Mouse (Mus musculus): Measurements from ENCODE around the gene Fgfr2. TPM values are rescaled to one million over a fixed set of nuclear protein-coding genes. Genes with fewer than 3 reads are reported as not detected.
A peak's percentile ranks its signal among the peaks of the same experiment; 100 is the strongest.

Gene Fgfr2
- polyA plus RNA-seq, 1 experiment: 1.7 TPM

DNA sequence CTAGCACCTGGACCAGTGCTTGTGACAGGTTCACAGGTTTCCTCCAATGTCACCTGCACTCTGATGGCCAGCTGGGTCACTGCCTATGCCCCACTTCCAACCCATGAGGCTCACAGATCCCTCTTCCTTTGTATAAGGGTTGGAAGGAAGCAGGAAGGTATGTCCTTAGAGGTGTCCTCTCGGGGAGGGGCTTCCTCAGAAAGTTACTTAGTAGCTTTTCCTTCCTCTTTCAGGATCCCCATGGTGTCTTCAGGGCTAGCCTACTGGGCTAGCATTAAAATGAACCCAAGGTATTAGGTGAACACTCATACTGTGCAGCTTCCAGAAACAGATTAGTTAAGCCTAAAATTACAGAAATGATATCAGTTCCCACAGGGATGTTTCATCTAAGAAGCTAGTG is 790.1 kb downstream of the Fgfr2 start:
- no peaks in the 10 kb centered on the region for H3K79me3 ChIP-seq (ENCODE audit: low read depth)
- H3K27me3 ChIP-seq (ENCODE audit: control insufficient read depth, insufficient read depth, insufficient read length): no peaks in the 10 kb centered on the region
- no peak overlapping the region for H3K4me3 ChIP-seq (ENCODE audit: insufficient read depth, poor library complexity, severe bottlenecking)
- no peaks in the 10 kb centered on the region for H3K36me3 ChIP-seq (ENCODE audit: control insufficient read depth, insufficient read depth)
- H3ac ChIP-seq (ENCODE audit: control insufficient read depth, insufficient read length, low read depth): no peak overlapping the region
- TF ChIP-seq MYOD1 (IDR thresholded peaks at IDR 0.05; ENCODE audit: control insufficient read depth, insufficient read length, low read depth) (no peak), MYOG (IDR thresholded peaks at IDR 0.05; ENCODE audit: control insufficient read depth, extremely low read depth, insufficient read length) (no peak), CEBPB (IDR thresholded peaks at IDR 0.05; ENCODE audit: low read depth) (no peak)
- no peaks in the 10 kb centered on the region for H3K79me2 ChIP-seq (ENCODE audit: control insufficient read depth, insufficient read depth)

DNA sequence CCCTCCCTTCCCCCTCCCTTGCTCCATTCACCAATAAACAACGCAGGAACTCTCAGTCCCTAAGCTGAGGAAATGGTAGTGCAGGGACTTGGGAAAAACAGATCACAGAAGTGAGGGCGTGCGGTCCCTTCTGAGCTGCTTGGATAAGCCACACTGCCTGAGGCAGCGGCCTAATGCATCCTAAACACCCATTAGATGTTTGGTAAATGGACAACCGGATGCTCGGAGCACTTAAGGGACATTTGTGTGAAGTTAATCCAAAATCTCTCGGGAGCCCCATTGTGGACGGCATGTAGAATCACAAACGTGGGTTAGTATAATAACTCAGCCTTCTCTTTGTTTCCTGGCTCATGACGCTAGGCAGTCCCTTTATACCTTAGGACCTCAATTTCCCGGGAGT is 791.0 kb downstream of the Fgfr2 start:
- H3K36me3 ChIP-seq (ENCODE audit: control insufficient read depth, insufficient read depth): no peaks in the 10 kb centered on the region
- no peak overlapping the region for H3ac ChIP-seq (ENCODE audit: control insufficient read depth, insufficient read length, low read depth)
- TF ChIP-seq MYOD1 (IDR thresholded peaks at IDR 0.05; ENCODE audit: control insufficient read depth, insufficient read length, low read depth) (no peak), USF1 (IDR thresholded peaks at IDR 0.05; ENCODE audit: low read depth) (no peak), CEBPB (IDR thresholded peaks at IDR 0.05; ENCODE audit: low read depth) (no peak), CTCF (IDR thresholded peaks at IDR 0.05; ENCODE audit: control insufficient read depth, insufficient read depth, insufficient read length) (no peak), MAX (IDR thresholded peaks at IDR 0.05) (no peak), FOSL1 (IDR thresholded peaks at IDR 0.05; ENCODE audit: insufficient read depth, low read length, poor library complexity, severe bottlenecking) (no peak), MYOG (IDR thresholded peaks at IDR 0.05; ENCODE audit: control insufficient read depth, extremely low read depth, insufficient read length) (no peak)

DNA sequence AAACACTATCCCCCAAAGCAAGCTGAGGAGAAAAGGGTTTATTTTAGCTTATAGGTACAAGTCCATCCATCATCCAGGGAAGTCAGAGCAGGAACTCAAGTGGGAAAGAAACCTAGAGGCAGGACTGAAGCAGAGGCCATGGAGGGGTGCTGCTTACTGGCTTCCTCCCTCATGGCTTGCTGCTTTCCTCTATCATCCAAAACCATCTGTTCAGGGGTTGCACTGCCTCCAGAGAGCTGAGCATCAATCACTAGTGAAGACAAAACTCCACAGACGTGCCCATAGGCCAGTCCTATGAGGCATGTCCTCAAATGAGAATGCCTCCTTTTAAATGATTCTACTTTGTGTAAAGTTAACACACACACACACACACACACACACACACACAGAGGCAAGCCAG is 793.0 kb downstream of the Fgfr2 start:
- Histone ChIP-seq H3ac (ENCODE audit: control insufficient read depth, insufficient read length, low read depth) (no peak overlapping the region), H3K79me2 (ENCODE audit: control insufficient read depth, insufficient read depth) (no peaks in the 10 kb centered on the region), H3K79me3 (ENCODE audit: low read depth) (no peaks in the 10 kb centered on the region), H3K27me3 (ENCODE audit: control insufficient read depth, insufficient read depth, insufficient read length) (no peaks in the 10 kb centered on the region), H3K4me3 (ENCODE audit: insufficient read depth, poor library complexity, severe bottlenecking) (no peak overlapping the region), H3K36me3 (ENCODE audit: control insufficient read depth, insufficient read depth) (no peaks in the 10 kb centered on the region)
- TF ChIP-seq CTCF (IDR thresholded peaks at IDR 0.05; ENCODE audit: control insufficient read depth, insufficient read depth, insufficient read length) (no peak), CEBPB (IDR thresholded peaks at IDR 0.05; ENCODE audit: low read depth) (no peak), MAX (IDR thresholded peaks at IDR 0.05) (no peak), USF1 (IDR thresholded peaks at IDR 0.05; ENCODE audit: low read depth) (no peak), FOSL1 (IDR thresholded peaks at IDR 0.05; ENCODE audit: insufficient read depth, low read length, poor library complexity, severe bottlenecking) (no peak), MYOD1 (IDR thresholded peaks at IDR 0.05; ENCODE audit: control insufficient read depth, insufficient read length, low read depth) (no peak), MYOG (IDR thresholded peaks at IDR 0.05; ENCODE audit: control insufficient read depth, extremely low read depth, insufficient read length) (no peak)

More for the DNA sequence above, 791.0 kb downstream of the Fgfr2 start:
- Histone ChIP-seq H3K4me3 (ENCODE audit: insufficient read depth, poor library complexity, severe bottlenecking) (no peak overlapping the region), H3K27me3 (ENCODE audit: control insufficient read depth, insufficient read depth, insufficient read length) (no peaks in the 10 kb centered on the region), H3K79me2 (ENCODE audit: control insufficient read depth, insufficient read depth) (no peaks in the 10 kb centered on the region), H3K79me3 (ENCODE audit: low read depth) (no peaks in the 10 kb centered on the region)

DNA sequence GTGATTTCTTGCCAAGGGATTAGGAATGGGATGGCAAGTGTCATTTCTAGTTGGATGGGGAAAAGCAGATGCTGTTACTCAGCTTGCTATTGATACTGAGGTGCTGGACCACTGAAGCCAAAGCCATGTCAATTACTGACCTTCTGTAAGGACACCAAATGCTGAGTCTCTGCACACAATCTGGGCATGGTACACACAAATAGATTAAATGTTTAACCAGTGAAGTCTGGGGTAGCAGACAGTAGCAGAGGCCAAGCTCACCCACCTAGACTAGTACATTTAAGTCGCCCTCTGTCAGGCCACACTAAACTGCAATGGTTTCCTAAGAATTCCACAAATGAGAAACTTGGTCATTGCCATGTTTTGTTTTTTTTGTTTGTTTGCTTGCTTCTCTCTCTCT is 794.5 kb downstream of the Fgfr2 start:
- H3K27me3 ChIP-seq (ENCODE audit: control insufficient read depth, insufficient read depth, insufficient read length): no peaks in the 10 kb centered on the region
- H3K36me3 ChIP-seq (ENCODE audit: control insufficient read depth, insufficient read depth): no peaks in the 10 kb centered on the region
- no peaks in the 10 kb centered on the region for H3K79me2 ChIP-seq (ENCODE audit: control insufficient read depth, insufficient read depth)
- H3K79me3 ChIP-seq (ENCODE audit: low read depth): no peaks in the 10 kb centered on the region
- TF ChIP-seq USF1 (IDR thresholded peaks at IDR 0.05; ENCODE audit: low read depth): no peak
- no peak for TF ChIP-seq MAX (IDR thresholded peaks at IDR 0.05)
- TF ChIP-seq CTCF (IDR thresholded peaks at IDR 0.05; ENCODE audit: control insufficient read depth, insufficient read depth, insufficient read length): no peak
- TF ChIP-seq MYOG (IDR thresholded peaks at IDR 0.05; ENCODE audit: control insufficient read depth, extremely low read depth, insufficient read length): no peak
- TF ChIP-seq FOSL1 (IDR thresholded peaks at IDR 0.05; ENCODE audit: insufficient read depth, low read length, poor library complexity, severe bottlenecking): no peak
- TF ChIP-seq CEBPB (IDR thresholded peaks at IDR 0.05; ENCODE audit: low read depth): no peak
- no peak for TF ChIP-seq MYOD1 (IDR thresholded peaks at IDR 0.05; ENCODE audit: control insufficient read depth, insufficient read length, low read depth)
- H3K4me3 ChIP-seq (ENCODE audit: insufficient read depth, poor library complexity, severe bottlenecking): no peak overlapping the region
- no peak overlapping the region for H3ac ChIP-seq (ENCODE audit: control insufficient read depth, insufficient read length, low read depth)

DNA sequence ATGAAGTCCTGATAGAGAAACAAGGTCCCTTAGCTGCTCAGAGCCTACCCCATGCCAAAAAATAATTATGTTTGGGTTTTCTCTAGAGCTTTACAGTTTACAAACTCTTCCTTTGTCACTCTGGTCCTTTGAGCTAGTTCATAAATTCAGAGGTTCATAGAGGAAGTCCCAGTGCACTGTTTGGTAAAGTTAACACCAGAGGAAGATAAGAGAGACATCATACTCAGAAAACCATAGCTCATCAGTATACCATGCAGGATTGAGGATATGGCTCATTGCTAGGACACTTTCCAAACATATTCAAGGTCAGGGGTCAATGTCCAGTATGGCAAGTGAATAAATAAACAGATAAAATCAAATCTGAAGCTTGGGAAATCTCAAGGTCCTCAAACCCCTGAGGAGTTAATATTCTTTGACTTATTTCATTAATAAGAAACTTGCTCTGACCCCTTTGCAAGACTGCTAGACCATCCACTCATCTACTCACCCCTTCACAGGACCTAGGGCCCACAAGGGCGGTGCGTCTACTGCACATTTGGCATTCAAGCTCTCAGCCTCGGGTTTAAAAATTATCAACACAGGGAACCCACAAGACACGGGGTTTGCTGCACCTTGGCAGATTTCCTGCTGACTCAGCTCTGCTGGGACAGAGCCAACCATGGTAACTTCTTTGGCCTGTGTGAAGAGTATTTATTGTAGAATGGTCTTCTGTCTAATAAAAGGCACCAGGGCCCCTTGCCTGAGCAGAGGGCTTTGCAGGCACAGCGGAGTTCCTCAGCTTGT is 797.4 kb downstream of the Fgfr2 start:
- H3ac ChIP-seq (ENCODE audit: control insufficient read depth, insufficient read length, low read depth): no peak overlapping the region
- no peak overlapping the region for H3K4me3 ChIP-seq (ENCODE audit: insufficient read depth, poor library complexity, severe bottlenecking)
- H3K27me3 ChIP-seq (ENCODE audit: control insufficient read depth, insufficient read depth, insufficient read length): no peaks in the 10 kb centered on the region
- H3K79me2 ChIP-seq (ENCODE audit: control insufficient read depth, insufficient read depth): no peaks in the 10 kb centered on the region
- H3K79me3 ChIP-seq (ENCODE audit: low read depth): no peaks in the 10 kb centered on the region
- TF ChIP-seq CEBPB (IDR thresholded peaks at IDR 0.05; ENCODE audit: low read depth): no peak
- TF ChIP-seq MYOD1 (IDR thresholded peaks at IDR 0.05; ENCODE audit: control insufficient read depth, insufficient read length, low read depth): no peak
- TF ChIP-seq CTCF (IDR thresholded peaks at IDR 0.05; ENCODE audit: control insufficient read depth, insufficient read depth, insufficient read length): no peak
- peak; percentile 46 for TF ChIP-seq MAX (IDR thresholded peaks at IDR 0.05)
- peak; percentile 36 for TF ChIP-seq FOSL1 (IDR thresholded peaks at IDR 0.05; ENCODE audit: insufficient read depth, low read length, poor library complexity, severe bottlenecking)
- TF ChIP-seq MYOG (IDR thresholded peaks at IDR 0.05; ENCODE audit: control insufficient read depth, extremely low read depth, insufficient read length): no peak
- TF ChIP-seq USF1 (IDR thresholded peaks at IDR 0.05; ENCODE audit: low read depth): no peak
- no peaks in the 10 kb centered on the region for H3K36me3 ChIP-seq (ENCODE audit: control insufficient read depth, insufficient read depth)
